Mouse (Mus musculus) erythroblast, embryonic 14.5 days (primary cell): ENCODE measurements around the gene Gm525.
"Not testable (repeated sequence)": the region's sequence is repeated elsewhere in the genome, so short reads cannot be mapped to it uniquely, and the experiment has no call there.

ENCODE experiments used
- GATA1 ChIP-seq: IDR thresholded peaks from 2 replicates; pipeline ENCODE4 v1.6.1; 2012; ENCODE audit warnings: low read length, inconsistent platforms, mixed read lengths
- TAL1 ChIP-seq: IDR thresholded peaks from 3 replicates; pipeline ENCODE4 v1.6.1; 2012; ENCODE audit warnings: low read length, inconsistent platforms, mixed read lengths

- not testable (repeated sequence) for TF ChIP-seq GATA1, TAL1
These were observed 28.1 kb upstream of the Gm525 start for GRCm38 (mm10) chr11:89045501-89045900.
